Mouse (Mus musculus) heart, postnatal 0 days (tissue): Measurements from ENCODE around the gene H13.

ENCODE experiments used
- CTCF ChIP-seq: IDR thresholded peaks from 2 replicates; pipeline ENCODE4 v1.5.1; 2016; ENCODE audit warnings: antibody characterized with exemption, control low read depth, low read depth
- EP300 ChIP-seq: IDR thresholded peaks from 2 replicates; pipeline ENCODE4 v1.6.1; 2016; ENCODE audit warnings: antibody characterized with exemption, low read depth

GRCm38 (mm10) chr2:152628066-152628465, 41.2 kb upstream of the H13 start:
- TF ChIP-seq CTCF (no peak), EP300 (no peak)
